Mouse (Mus musculus): ENCODE data around the gene Gm5128.
"Not testable (repeated sequence)": the region's sequence is repeated elsewhere in the genome, so short reads cannot be mapped to it uniquely, and the experiment has no call there.

The Gm5128 gene

DNA sequence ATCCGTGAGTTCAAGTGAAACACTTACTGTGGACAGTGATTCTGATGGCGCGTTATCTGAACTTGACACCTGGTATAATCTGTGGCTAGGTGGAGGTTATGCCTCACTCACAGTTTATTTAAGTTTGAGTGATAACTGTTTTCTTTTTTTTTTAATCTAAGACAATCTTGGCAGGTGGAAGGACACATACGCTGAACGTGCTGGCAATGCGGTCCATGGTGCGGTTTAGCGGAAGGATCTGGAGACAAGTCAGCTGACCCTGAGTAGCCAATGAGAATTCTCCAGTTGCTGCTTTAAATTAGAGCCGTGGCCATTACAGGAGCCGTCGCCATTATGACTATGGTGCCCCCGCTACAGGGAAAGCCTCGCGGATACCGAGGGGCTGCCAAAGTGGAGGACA is at the start of gene Gm5128:
Gm5128 (plus strand) TSS at position 301 of the 400 bp plus-strand sequence.
- not testable (repeated sequence) for DNase-seq (ENCODE audit: inconsistent ontology term)

DNA sequence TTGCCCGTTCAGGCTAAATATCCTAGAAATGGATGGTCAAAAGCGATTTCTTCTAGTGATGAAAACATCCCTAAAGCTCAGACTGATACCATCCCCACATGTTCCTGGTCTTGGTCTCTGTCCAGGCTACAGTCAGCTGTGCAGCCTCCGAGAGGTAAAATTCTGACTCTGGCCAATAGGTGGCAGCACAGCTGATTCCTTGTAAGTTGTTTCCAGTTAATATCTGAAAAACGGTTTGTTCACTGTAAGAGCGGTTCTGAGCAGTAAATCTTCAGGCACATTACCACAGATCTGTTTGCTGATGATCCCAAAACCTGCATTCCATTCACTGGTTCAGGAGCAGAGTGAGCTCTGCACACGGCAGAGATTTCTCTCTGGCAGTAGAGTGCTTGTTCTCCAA is 12.4 kb upstream of the Gm5128 start:
- DNase-seq (ENCODE audit: inconsistent ontology term) = not testable (repeated sequence)

DNA sequence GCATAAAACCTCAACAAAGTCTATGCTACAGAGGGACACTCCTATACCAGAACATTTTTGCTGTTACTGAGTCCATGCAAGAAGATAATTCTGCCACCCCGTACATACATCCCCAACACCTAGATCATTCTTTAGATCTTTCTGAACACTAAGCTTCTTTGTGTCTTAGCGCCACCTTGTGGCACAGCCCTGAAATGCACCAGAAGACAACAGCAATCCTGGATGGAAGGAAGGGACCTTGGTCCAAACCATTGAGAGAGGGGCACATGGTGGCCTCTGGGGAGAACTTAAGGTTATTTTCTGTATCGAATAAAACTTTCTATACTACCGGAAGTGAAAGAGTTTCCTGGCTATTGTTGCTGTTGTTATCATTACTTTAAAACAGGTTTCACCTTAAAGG is 11.1 kb upstream of the Gm5128 start:
- not testable (repeated sequence) for DNase-seq (ENCODE audit: inconsistent ontology term)

DNA sequence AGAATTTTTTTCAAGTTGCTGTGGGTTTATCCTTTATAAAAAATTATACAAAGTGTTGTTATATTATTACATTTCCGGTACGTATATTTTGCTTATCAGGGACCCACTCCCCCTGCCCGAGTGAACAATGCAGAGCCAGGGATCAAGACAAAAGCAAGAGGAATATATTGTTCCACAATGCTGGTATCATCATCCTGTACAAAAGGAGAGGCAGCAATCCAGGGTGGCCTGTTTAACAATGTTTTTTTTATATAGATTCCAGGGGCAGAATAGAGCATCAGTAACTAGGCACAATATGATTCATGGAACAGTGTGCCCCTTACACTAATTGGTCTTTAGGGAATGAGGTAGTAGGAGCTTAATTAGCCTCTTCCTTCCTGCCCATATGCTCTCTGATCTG is 30.5 kb downstream of the Gm5128 start:
- DNase-seq (ENCODE audit: inconsistent ontology term) = not testable (repeated sequence)

DNA sequence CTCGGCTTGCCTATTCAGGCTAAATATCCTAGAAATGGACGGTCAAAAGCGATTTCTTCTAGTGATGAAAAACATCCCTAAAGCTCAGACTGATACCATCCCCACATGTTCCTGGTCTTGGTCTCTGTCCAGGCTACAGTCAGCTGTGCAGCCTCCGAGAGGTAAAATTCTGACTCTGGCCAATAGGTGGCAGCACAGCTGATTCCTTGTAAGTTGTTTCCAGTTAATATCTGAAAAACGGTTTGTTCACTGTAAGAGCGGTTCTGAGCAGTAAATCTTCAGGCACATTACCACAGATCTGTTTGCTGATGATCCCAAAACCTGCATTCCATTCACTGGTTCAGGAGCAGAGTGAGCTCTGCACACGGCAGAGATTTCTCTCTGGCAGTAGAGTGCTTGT is 48.1 kb downstream of the Gm5128 start:
- DNase-seq (ENCODE audit: inconsistent ontology term) = not testable (repeated sequence)

DNA sequence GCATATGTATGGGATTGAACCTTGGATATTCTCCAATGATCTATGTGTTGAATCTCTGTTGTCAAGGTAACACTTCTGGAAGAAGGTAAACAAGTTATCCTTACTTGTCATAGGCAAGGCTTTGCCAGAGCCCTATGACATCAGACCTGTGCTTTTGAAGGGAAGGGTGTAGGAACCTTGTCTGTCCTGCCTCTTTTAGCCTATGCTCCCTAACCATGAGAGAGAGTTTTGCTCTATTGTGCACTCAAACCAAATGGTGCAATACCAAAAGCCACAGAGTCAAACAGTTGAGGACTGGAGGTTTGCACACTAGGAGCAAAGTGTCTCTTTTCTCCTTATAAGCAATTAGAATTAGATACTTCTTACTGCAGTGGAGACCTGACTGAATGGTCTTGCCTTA is 48.7 kb downstream of the Gm5128 start:
- DNase-seq (ENCODE audit: inconsistent ontology term) = not testable (repeated sequence)

DNA sequence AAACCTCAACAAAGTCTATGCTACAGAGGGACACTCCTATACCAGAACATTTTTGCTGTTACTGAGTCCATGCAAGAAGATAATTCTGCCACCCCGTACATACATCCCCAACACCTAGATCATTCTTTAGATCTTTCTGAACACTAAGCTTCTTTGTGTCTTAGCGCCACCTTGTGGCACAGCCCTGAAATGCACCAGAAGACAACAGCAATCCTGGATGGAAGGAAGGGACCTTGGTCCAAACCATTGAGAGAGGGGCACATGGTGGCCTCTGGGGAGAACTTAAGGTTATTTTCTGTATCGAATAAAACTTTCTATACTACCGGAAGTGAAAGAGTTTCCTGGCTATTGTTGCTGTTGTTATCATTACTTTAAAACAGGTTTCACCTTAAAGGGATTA is 49.4 kb downstream of the Gm5128 start:
- DNase-seq (ENCODE audit: inconsistent ontology term) = not testable (repeated sequence)

Measured in Muller cell, postnatal 12 days (primary cell).